Mouse (Mus musculus): ENCODE measurements around the gene Rab5if. TPM values are rescaled to one million over a fixed set of nuclear protein-coding genes. Genes with fewer than 3 reads are reported as not detected.
"Not testable (repeated sequence)": the region's sequence is repeated elsewhere in the genome, so short reads cannot be mapped to it uniquely, and the experiment has no call there.

Rab5if gene
- 101 and 109 TPM in 2 replicates for polyA plus RNA-seq (2012; rRNA removed)

- DNase-seq (ENCODE audit: extremely low spot score in 1 of 2, low spot score in 1 of 2), result peak; percentile 93 to 98
Observed at GRCm38 (mm10) chr2:156862772-156863486, at the start of gene Rab5if. Gene Rab5if, plus strand, starts transcription at chr2:156863128.

GRCm38 (mm10) chr2:156814344-156814801 lies 48.6 kb upstream of the Rab5if start:
- no peak for DNase-seq (ENCODE audit: extremely low spot score in 1 of 2, low spot score in 1 of 2)

GRCm38 (mm10) chr2:156814893-156815292 lies 48.0 kb upstream of the Rab5if start:
- DNase-seq (ENCODE audit: extremely low spot score in 1 of 2, low spot score in 1 of 2), result no peak

GRCm38 (mm10) chr2:156815412-156815811 lies 47.5 kb upstream of the Rab5if start:
- DNase-seq (ENCODE audit: extremely low spot score in 1 of 2, low spot score in 1 of 2), result no peak

- no peak for DNase-seq (ENCODE audit: extremely low spot score in 1 of 2, low spot score in 1 of 2)
Observed at GRCm38 (mm10) chr2:156816116-156816515, 46.8 kb upstream of the Rab5if start.

DNA sequence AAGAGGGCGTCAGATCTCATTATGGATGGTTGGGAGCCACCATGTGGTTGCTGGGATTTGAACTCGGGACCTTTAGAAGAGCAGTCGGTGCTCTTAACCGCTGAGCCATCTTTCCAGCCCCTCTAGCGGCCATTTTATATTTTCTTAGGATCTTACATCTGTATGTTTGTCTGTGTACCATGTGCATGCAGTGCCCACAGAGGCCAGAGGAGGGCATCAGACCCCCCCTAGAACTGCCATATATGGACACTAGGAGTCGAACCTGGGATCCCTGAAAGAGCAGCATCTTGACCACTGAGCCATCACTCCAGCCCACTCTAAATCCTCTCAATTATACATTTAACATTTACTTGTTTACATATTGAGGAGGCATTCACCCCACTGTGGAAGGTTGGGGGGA lies 37.8 kb upstream of the Rab5if start:
- not testable (repeated sequence) for DNase-seq (ENCODE audit: extremely low spot score in 1 of 2, low spot score in 1 of 2)

- DNase-seq (ENCODE audit: extremely low spot score in 1 of 2, low spot score in 1 of 2), result no peak
Observed at GRCm38 (mm10) chr2:156834336-156834735, 28.6 kb upstream of the Rab5if start.

DNA sequence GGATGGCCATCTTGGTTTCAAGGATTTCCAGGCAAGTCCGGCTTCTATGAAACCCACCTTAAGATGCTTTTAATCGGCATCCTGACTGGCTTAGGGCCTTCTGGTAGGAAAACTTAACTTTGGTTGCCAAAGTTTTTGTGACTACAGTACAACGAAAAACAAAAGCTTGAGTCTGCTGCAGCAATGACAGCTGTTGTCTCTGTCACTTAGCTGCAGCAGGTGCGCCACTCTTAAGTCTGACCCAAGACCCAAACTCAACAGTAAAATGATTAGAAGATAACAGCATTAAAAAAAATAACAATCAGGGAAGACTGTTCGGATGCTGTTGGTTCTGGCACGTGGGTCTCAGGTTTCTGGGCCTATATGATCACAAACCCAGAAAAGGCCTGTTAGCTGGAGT lies 24.1 kb upstream of the Rab5if start:
- no peak for DNase-seq (ENCODE audit: extremely low spot score in 1 of 2, low spot score in 1 of 2)

- DNase-seq (ENCODE audit: extremely low spot score in 1 of 2, low spot score in 1 of 2), result no peak
Observed at GRCm38 (mm10) chr2:156839319-156840191, 23.4 kb upstream of the Rab5if start, which contains the start of gene Tgif2. Gene Tgif2, plus strand, starts transcription at chr2:156840007.

GRCm38 (mm10) chr2:156840301-156841027 lies 22.5 kb upstream of the Rab5if start:
- DNase-seq (ENCODE audit: extremely low spot score in 1 of 2, low spot score in 1 of 2), result no peak

GRCm38 (mm10) chr2:156841028-156841840 lies 21.7 kb upstream of the Rab5if start:
- DNase-seq (ENCODE audit: extremely low spot score in 1 of 2, low spot score in 1 of 2), result peak in 1 of 2 experiments; percentile 73

GRCm38 (mm10) chr2:156841841-156842706 lies 20.9 kb upstream of the Rab5if start:
- DNase-seq (ENCODE audit: extremely low spot score in 1 of 2, low spot score in 1 of 2), result peak in 1 of 2 experiments; percentile 38

- DNase-seq (ENCODE audit: extremely low spot score in 1 of 2, low spot score in 1 of 2), result no peak
Observed at GRCm38 (mm10) chr2:156842711-156843110, 20.2 kb upstream of the Rab5if start.

- no peak for DNase-seq (ENCODE audit: extremely low spot score in 1 of 2, low spot score in 1 of 2)
Observed at GRCm38 (mm10) chr2:156843331-156843730, 19.6 kb upstream of the Rab5if start.

DNA sequence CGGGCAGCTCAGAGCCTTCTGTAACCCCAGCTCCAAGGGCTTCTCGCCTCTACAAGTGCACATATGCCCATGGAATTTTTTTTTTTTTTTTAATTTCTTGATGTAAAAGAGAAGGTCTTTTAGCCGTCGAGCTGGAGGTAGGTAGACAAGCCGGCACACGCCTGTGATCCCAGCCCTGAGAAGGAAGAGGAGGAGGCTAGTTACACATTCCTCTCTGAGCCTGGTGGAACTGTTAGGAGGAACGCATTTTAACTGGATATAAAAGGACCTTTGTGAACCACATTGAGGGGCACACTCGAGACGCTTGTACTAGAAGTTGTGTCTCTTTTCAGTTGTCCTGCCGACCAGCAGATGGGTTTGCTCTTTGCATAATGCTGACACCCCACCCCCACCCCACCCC lies 18.2 kb upstream of the Rab5if start:
- DNase-seq (ENCODE audit: extremely low spot score in 1 of 2, low spot score in 1 of 2), result no peak

DNA sequence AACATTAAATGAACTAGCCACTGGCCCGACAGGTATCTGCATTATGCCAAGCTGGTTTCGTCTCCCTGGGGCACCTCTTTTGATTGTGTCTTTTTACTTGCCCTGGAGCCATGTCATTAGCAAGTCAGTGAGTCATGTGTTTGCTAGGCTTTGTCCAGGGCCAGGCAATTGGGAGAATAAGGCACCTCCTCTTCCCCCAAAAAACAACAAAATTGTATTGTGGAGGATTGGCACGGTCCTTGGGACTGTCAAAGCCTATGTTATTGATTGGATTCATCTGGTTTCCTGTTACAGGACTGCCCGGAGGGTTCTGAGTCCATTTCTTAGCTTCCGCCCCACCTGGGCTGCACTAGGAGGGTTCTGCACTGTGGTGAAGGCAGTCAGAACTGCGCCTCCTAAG lies 15.3 kb upstream of the Rab5if start:
- DNase-seq (ENCODE audit: extremely low spot score in 1 of 2, low spot score in 1 of 2), result no peak

GRCm38 (mm10) chr2:156848526-156849182 lies 14.3 kb upstream of the Rab5if start:
- no peak for DNase-seq (ENCODE audit: extremely low spot score in 1 of 2, low spot score in 1 of 2)

DNA sequence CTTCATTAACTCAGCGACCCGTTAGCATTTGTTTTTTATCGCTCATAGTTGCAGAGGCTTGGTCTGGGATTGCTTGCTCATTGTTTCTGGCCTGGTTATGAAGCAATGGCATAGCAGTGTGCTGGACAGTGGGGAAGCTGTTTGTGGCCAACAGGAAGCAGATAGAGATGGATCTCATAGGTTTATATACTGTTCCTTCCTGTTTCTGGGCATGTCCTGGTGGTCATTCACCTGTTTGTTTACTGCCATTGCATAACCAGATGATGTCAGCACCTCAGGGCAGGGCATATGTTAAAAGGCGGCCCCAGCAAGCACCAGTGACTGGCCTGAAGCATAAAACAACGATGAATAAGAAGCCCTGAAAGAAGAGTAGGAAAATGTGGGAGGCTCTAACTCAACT lies 12.4 kb upstream of the Rab5if start:
- no peak for DNase-seq (ENCODE audit: extremely low spot score in 1 of 2, low spot score in 1 of 2)

DNA sequence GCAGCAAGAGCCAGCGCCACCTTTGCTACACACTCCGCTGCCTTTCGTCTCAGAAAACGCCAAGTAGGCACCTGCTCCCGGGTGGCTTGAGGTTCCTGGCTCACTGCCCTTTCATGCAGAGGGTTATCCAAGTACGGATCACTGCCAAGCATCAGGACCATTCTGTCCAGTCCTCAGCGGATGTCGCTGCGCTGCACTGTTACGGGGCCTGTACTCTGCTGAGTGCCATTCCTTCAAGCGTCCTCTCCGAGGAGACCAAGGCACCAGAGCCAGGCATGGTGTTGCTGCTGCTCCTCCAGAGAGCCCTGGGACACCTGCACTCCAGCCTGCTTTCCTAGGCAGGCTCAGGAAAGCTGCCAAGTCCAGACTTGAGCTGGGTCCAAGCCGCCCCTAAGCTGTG lies 9.3 kb upstream of the Rab5if start:
- not testable (repeated sequence) for DNase-seq (ENCODE audit: extremely low spot score in 1 of 2, low spot score in 1 of 2)
